Mouse (Mus musculus) bone marrow macrophage, adult 2 months (primary cell): ENCODE results near the gene Mcemp1.

Experiments used
- CTCF ChIP-seq: IDR thresholded peaks from 2 replicates; pipeline ENCODE4 v1.5.1; 2012; ENCODE audit warnings: low read depth, mild to moderate bottlenecking, low read length, moderate library complexity
- POLR2A ChIP-seq: IDR thresholded peaks from 2 replicates; pipeline ENCODE4 v1.6.1; 2012; ENCODE audit warnings: mild to moderate bottlenecking, low read depth, low read length, borderline replicate concordance

- TF ChIP-seq POLR2A (no peak), CTCF (no peak)
Measured at GRCm38 (mm10) chr8:3711646-3712045, 46.1 kb downstream of the Mcemp1 start.
